Comparison of ENCODE assay signal across 8 mouse cellular contexts in genomic region chr17:85688911-85689806, GRCm38 (mm10). TPM values are rescaled to one million over a fixed set of nuclear protein-coding genes. Genes with fewer than 3 reads are reported as not detected.
A peak's percentile ranks its signal among the peaks of the same experiment; 100 is the strongest.
DNase-seq lines count a peak whose midpoint lies in the region; ATAC-seq and TF ChIP-seq lines count a peak whose summit lies in the region.

No protein-coding gene starts in this region.

- no peak for TF ChIP-seq CTCF in E14TG2a.4 (conservative IDR thresholded peaks at IDR 0.05; ENCODE audit: low read length)
- TF ChIP-seq CTCF in heart, adult 2 months (IDR thresholded peaks at IDR 0.05): peak; percentile 33

- peaks cover 72% of the 10 kb centered on the region for H3K4me1 ChIP-seq in E14TG2a.4 (replicated peaks; ENCODE audit: low read depth, low read length)
- no peaks in the 10 kb centered on the region for H3K4me1 ChIP-seq in heart, adult 2 months (ENCODE audit: control insufficient read depth, insufficient read depth, low read length)
- H3K4me1 ChIP-seq in midbrain, embryonic 14.5 days (ENCODE audit: control insufficient read depth, insufficient read depth, low read length): peaks cover 5% of the 10 kb centered on the region; the same call in 1 of the 2 replicates

- peak overlapping the region; percentile 27 for H3K4me2 ChIP-seq in midbrain, embryonic 14.5 days (ENCODE audit: low read length)

- TF ChIP-seq EP300 in heart, adult 2 months (IDR thresholded peaks at IDR 0.05; ENCODE audit: insufficient read depth, low read depth, low read length): no peak

- intact Hi-C loops in heart, adult 2 months (cut with DNase I): no loop called here

- no peaks in the 10 kb centered on the region for H3K79me2 ChIP-seq in heart, adult 2 months (replicated peaks; ENCODE audit: control insufficient read depth, insufficient read depth, low read length)

- no peak for TF ChIP-seq POLR2A in heart, adult 2 months (IDR thresholded peaks at IDR 0.05; ENCODE audit: insufficient read depth, low read depth, low read length)

- no peaks in the 10 kb centered on the region for H3K9me3 ChIP-seq in E14TG2a.4 (ENCODE audit: low read length)
- no peaks in the 10 kb centered on the region for H3K9me3 ChIP-seq in midbrain, embryonic 14.5 days (ENCODE audit: control insufficient read depth, low read length)

- peaks cover 94% of the 10 kb centered on the region for H3K27me3 ChIP-seq in E14TG2a.4 (ENCODE audit: insufficient read depth, low read length)
- H3K27me3 ChIP-seq in heart, adult 2 months (ENCODE audit: control insufficient read depth, insufficient read depth, low read length): peaks cover 45% of the 10 kb centered on the region
- H3K27me3 ChIP-seq in midbrain, embryonic 14.5 days (ENCODE audit: control insufficient read depth, insufficient read depth, low read length): peaks cover 97% of the 10 kb centered on the region

- DNase-seq in embryo, embryonic 11 days: peak; percentile 70
- peak; percentile 64 to 73 for DNase-seq in heart, adult 2 months
- peak; percentile 68 for DNase-seq in kidney, postnatal 10 days
- peak; percentile 41 for DNase-seq in midbrain, embryonic 14.5 days
- DNase-seq in cerebellum, adult 18-20 months: no peak
- no peak for DNase-seq in thymus, postnatal 4 days
- DNase-seq in cerebellum, adult 9-11 months: no peak

- H3K27ac ChIP-seq in heart, adult 2 months: peak overlapping the region; percentile 27
- H3K27ac ChIP-seq in midbrain, embryonic 14.5 days (replicated peaks; ENCODE audit: low read depth, low read length): no peak overlapping the region

- WGBS in heart, adult 2 months: 4% methylated on average over 35 of the region's 35 CpGs
- under 1% methylated on average over 35 of the region's 35 CpGs for WGBS in midbrain, embryonic 14.5 days

- peak overlapping the region; percentile 72 for H3K4me3 ChIP-seq in E14TG2a.4 (replicated peaks; ENCODE audit: low read length)
- H3K4me3 ChIP-seq in heart, adult 2 months: peak overlapping the region; percentile 38
- H3K4me3 ChIP-seq in midbrain, embryonic 14.5 days (replicated peaks; ENCODE audit: low read depth, low read length): no peak overlapping the region

- no peak for ATAC-seq in midbrain, embryonic 14.5 days (ENCODE audit: low FRiP score, low TSS enrichment)

- no peaks in the 10 kb centered on the region for H3K36me3 ChIP-seq in E14TG2a.4 (ENCODE audit: insufficient read depth, low read length)
- H3K36me3 ChIP-seq in heart, adult 2 months (ENCODE audit: control insufficient read depth, insufficient read depth, low read length): no peaks in the 10 kb centered on the region
- H3K36me3 ChIP-seq in midbrain, embryonic 14.5 days (ENCODE audit: control insufficient read depth, insufficient read depth, low read length): no peaks in the 10 kb centered on the region

- H3K9ac ChIP-seq in heart, adult 2 months (ENCODE audit: low read depth, low read length): no peak overlapping the region
- H3K9ac ChIP-seq in midbrain, embryonic 14.5 days (replicated peaks; ENCODE audit: low read length): no peak overlapping the region

RNA-seq across cellular contexts. Expression of gene Six2, which starts 1.1 kb away (rescaled TPM):
- under 1 TPM in 1 of 2 experiments, not detected in 1; 0.43 TPM for total RNA-seq in heart, adult 2 months (2021)
- polyA plus RNA-seq in heart, adult 2 months (2012; rRNA removed): 0.18 and 0.35 TPM in 2 replicates
- 0.42 and 0.57 TPM in 2 replicates for polyA plus RNA-seq in midbrain, embryonic 14.5 days (2014; fragmentation: Nextera tagmentation; extraction: Ambion mirVana)

Comparison
In these comparisons a context has a peak if more than half of its experiments do, and no peak if none do; other contexts are left out.
1. DNase-seq: peak in embryo, embryonic 11 days (single experiment), heart, adult 2 months (2 of 2), kidney, postnatal 10 days (single experiment) and midbrain, embryonic 14.5 days (single experiment); none in cerebellum, adult 18-20 months (0 of 2), thymus, postnatal 4 days (single experiment) and cerebellum, adult 9-11 months (single experiment).